Mouse (Mus musculus) midbrain, embryonic 14.5 days (tissue): ENCODE data around the gene Pcsk6. TPM values are rescaled to one million over a fixed set of nuclear protein-coding genes. Genes with fewer than 3 reads are reported as not detected.
A peak's percentile ranks its signal among the peaks of the same experiment; 100 is the strongest.

Experiments used
- ATAC-seq: fragments of 200-750 bp; cut with Nextera tagmentation; 2 replicates; pipeline ENCODE4 v1.8.0; 2017; ENCODE audit warnings: moderate number of reproducible peaks, moderate library complexity; ENCODE audit not compliant: low FRiP score, low TSS enrichment
- DNase-seq: peaks from one replicate; pipeline ENCODE4 v3.0.0-alpha.2; 2015
- H3K27ac ChIP-seq: fragments of 300-500 bp; sonication (generic); replicated peaks from 2 replicates; pipeline ENCODE4 v1.5.1; 2014; ENCODE audit warnings: mild to moderate bottlenecking, low read depth, low read length, moderate library complexity
- H3K27me3 ChIP-seq: fragments of 300-500 bp; sonication (generic); 2 replicates; pipeline ENCODE4 v1.6.1; 2014; ENCODE audit warnings: low read length, control low read depth, mixed read lengths; ENCODE audit not compliant: control insufficient read depth, insufficient read depth
- H3K36me3 ChIP-seq: fragments of 300-500 bp; sonication (generic); 2 replicates; pipeline ENCODE4 v1.6.1; 2014; ENCODE audit warnings: low read length, control low read depth; ENCODE audit not compliant: control insufficient read depth, insufficient read depth
- H3K4me1 ChIP-seq: fragments of 300-500 bp; sonication (generic); 2 replicates; pipeline ENCODE4 v1.6.1; 2014; ENCODE audit warnings: mild to moderate bottlenecking, antibody characterized with exemption, low read length, control low read depth; ENCODE audit not compliant: control insufficient read depth, insufficient read depth
- H3K4me2 ChIP-seq: fragments of 300-500 bp; sonication (generic); 2 replicates; pipeline ENCODE4 v1.6.1; 2014; ENCODE audit warnings: mild to moderate bottlenecking, low read length, moderate library complexity
- H3K4me3 ChIP-seq: fragments of 300-500 bp; sonication (generic); replicated peaks from 2 replicates; pipeline ENCODE4 v1.5.1; 2014; ENCODE audit warnings: low read depth, low read length
- H3K9ac ChIP-seq: fragments of 300-500 bp; sonication (generic); replicated peaks from 2 replicates; pipeline ENCODE4 v1.6.1; 2014; ENCODE audit warnings: mild to moderate bottlenecking, low read length, moderate library complexity
- H3K9me3 ChIP-seq: fragments of 300-500 bp; sonication (generic); 2 replicates; pipeline ENCODE4 v1.6.1; 2016; ENCODE audit warnings: low read length, control low read depth, mixed read lengths; ENCODE audit not compliant: control insufficient read depth
- WGBS: fragments of 180-500 bp; shearing (Covaris S2); extraction: QIAGEN DNeasy Blood & Tissue Kit; methylation state at CpG from one replicate; pipeline ENCODE4 v1.1.7; 2014; 5-methylcytosine and 5-hydroxymethylcytosine counted together
- polyA plus RNA-seq: library from polyadenylated mRNA; unstranded; fragments of >200 nt; fragmentation: Nextera tagmentation; extraction: Ambion mirVana; gene quantifications from 2 replicates; pipeline ENCODE4 v1.2.1, GENCODE M21; 2014

The Pcsk6 gene
- polyA plus RNA-seq, 1 experiment from 2014 or later, result 0.92 TPM

DNA sequence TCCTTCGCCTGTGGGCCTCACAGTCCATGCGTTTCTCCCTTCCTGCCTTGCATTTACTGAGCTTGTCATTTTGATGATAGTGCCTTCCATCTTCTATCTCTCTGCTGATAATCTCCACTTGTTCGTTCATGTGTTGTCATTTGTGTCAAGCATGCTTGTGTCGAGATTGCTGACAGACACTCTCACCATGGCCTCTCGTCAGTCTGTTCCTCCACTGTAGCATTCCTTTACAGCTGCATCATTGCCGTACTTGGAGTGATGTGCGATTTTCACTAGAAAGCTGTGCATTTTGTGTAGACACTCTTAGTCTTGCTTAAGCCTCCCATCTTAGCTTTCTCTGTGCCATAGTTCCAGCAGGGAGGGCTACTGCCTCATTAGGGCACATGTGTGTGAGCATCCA lies 79.5 kb downstream of the Pcsk6 start:
- no peak for DNase-seq
- H3K4me1 ChIP-seq, result no peaks in the 10 kb centered on the region
- H3K9me3 ChIP-seq, result no peaks in the 10 kb centered on the region
- no peak overlapping the region for H3K27ac ChIP-seq
- no peak overlapping the region for H3K4me2 ChIP-seq
- H3K27me3 ChIP-seq, result no peaks in the 10 kb centered on the region
- no peak for ATAC-seq
- WGBS, result 80% methylated on average over 7 of the region's 7 CpGs
- H3K4me3 ChIP-seq, result no peak overlapping the region
- no peak overlapping the region for H3K9ac ChIP-seq
- no peaks in the 10 kb centered on the region for H3K36me3 ChIP-seq

- H3K4me3 ChIP-seq, result no peak overlapping the region
- H3K27ac ChIP-seq, result no peak overlapping the region
- no peaks in the 10 kb centered on the region for H3K36me3 ChIP-seq
- no peak overlapping the region for H3K4me2 ChIP-seq
- no peaks in the 10 kb centered on the region for H3K27me3 ChIP-seq
- DNase-seq, result no peak
- no peaks in the 10 kb centered on the region for H3K4me1 ChIP-seq
- 66% methylated on average over 8 of the region's 8 CpGs for WGBS
- H3K9ac ChIP-seq, result no peak overlapping the region
- no peaks in the 10 kb centered on the region for H3K9me3 ChIP-seq
- ATAC-seq, result no peak
These were observed 83.9 kb downstream of the Pcsk6 start for GRCm38 (mm10) chr7:65945342-65945993.

DNA sequence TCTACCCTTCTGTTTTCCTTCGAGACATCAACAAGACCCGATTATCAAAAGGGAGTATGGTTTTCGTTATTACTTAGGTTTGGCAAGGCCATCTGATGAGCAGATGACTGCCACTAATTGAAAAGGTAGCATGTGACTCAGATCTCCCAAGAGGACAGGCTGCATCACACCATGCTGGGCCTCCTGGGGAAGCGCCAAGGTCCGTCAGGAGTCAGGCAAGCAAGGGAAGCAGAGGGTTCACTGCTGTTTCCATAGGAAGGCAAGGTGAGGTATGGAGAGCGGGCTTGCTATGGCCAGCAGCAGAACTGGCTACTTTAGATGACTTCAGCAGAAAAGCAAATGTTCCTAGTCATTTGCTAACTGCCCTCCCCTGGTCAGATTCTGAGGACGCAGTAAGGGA lies 84.9 kb downstream of the Pcsk6 start:
- no peak overlapping the region for H3K4me3 ChIP-seq
- H3K9me3 ChIP-seq, result no peaks in the 10 kb centered on the region
- no peak overlapping the region for H3K4me2 ChIP-seq
- H3K27me3 ChIP-seq, result no peaks in the 10 kb centered on the region
- no peak overlapping the region for H3K27ac ChIP-seq
- ATAC-seq (no peak), DNase-seq (no peak)
- no peaks in the 10 kb centered on the region for H3K36me3 ChIP-seq
- no peak overlapping the region for H3K9ac ChIP-seq
- H3K4me1 ChIP-seq, result no peaks in the 10 kb centered on the region
- 89% methylated on average over 7 of the region's 7 CpGs for WGBS

GRCm38 (mm10) chr7:65948891-65949290 lies 87.4 kb downstream of the Pcsk6 start:
- no peaks in the 10 kb centered on the region for H3K27me3 ChIP-seq
- ATAC-seq (no peak), DNase-seq (no peak)
- no peak overlapping the region for H3K4me2 ChIP-seq
- no peaks in the 10 kb centered on the region for H3K4me1 ChIP-seq
- H3K9me3 ChIP-seq, result no peaks in the 10 kb centered on the region
- H3K27ac ChIP-seq, result no peak overlapping the region
- no peaks in the 10 kb centered on the region for H3K36me3 ChIP-seq
- WGBS, result 93% methylated on average over 11 of the region's 11 CpGs
- no peak overlapping the region for H3K4me3 ChIP-seq
- no peak overlapping the region for H3K9ac ChIP-seq

- Histone ChIP-seq H3K4me3 (no peak overlapping the region), H3K36me3 (no peaks in the 10 kb centered on the region), H3K4me1 (peaks cover 10% of the 10 kb centered on the region), H3K27me3 (no peaks in the 10 kb centered on the region), H3K9me3 (no peaks in the 10 kb centered on the region; the same call in 1 of the 2 replicates), H3K27ac (no peak overlapping the region), H3K4me2 (no peak overlapping the region), H3K9ac (no peak overlapping the region)
- no peak for ATAC-seq
- 80% methylated on average over 4 of the region's 4 CpGs for WGBS
- DNase-seq, result no peak
These were observed 93.0 kb downstream of the Pcsk6 start for GRCm38 (mm10) chr7:65954583-65954982.

DNA sequence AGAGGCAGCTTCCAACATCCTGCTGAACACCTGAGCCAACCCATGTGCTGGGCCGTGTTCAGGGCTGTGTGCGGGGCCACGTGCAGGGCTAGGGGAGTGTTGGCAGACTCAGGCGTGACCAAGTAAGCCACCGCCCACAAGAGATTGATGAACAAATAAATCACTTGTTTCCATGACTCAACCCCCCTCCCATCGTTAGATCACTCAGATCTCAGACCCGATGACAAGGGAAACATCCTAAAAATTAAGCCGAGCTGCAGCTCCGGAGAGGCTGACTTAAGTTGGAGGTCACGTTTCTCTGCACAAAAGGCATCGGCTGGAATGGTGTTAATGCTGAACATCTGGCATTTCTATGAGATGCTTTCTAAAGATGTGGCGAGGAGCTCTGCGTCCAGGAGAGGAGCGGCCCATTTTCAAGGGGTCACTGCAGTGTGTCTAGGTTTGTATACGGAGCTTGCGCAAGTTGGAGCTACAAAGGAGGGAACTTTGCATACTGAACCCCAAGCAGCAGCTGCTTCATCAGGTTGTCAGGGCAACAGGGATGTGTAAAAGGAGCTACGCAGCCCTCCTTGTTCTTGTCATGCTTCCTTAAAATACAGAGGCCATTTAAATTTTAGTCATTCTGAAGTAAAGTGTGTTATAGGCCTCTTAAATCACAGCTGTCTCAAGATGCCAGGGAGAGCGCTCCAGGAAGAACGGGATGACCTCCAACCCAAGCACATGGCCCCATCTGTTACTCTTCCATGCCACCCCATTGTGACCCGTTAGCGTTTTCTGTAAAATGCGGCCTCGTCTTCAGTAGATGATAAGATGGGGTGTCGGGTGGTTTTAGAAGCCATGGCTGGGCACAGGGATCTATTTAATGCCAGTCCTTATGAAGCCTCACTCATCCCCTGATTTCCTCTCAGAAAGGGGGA lies 94.0 kb downstream of the Pcsk6 start:
- peak; percentile 57; the same call in 1 of the 2 replicates for ATAC-seq
- 16% methylated on average over 24 of the region's 24 CpGs for WGBS
- no peaks in the 10 kb centered on the region for H3K36me3 ChIP-seq
- DNase-seq, result peak; percentile 74
- no peaks in the 10 kb centered on the region for H3K27me3 ChIP-seq
- no peaks in the 10 kb centered on the region; the same call in 1 of the 2 replicates for H3K9me3 ChIP-seq
- H3K4me2 ChIP-seq, result peak overlapping the region; percentile 35
- H3K27ac ChIP-seq, result no peak overlapping the region
- no peak overlapping the region for H3K4me3 ChIP-seq
- peaks cover 10% of the 10 kb centered on the region for H3K4me1 ChIP-seq
- H3K9ac ChIP-seq, result no peak overlapping the region

DNA sequence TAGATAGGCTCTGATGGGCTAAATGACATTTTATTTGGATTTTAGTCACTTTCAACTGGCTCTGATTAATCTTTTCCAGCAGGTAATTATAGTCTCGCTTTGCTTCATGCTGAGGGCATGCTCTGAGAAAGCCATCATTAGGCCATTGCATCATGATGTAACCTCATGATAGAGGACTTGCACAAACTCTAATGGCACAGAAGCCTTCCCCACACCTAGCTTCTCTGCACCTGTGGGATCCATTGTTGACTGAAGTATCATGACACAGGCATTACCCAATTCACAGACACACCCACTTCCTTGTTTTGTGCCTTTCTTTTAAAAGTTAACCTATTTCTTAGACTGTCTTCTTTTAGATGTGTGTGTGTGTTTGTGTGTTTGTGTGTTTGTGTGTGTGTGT lies 95.7 kb downstream of the Pcsk6 start:
- Histone ChIP-seq H3K9ac (no peak overlapping the region), H3K27ac (no peak overlapping the region), H3K9me3 (no peaks in the 10 kb centered on the region; the same call in 1 of the 2 replicates), H3K4me3 (no peak overlapping the region), H3K36me3 (no peaks in the 10 kb centered on the region), H3K27me3 (no peaks in the 10 kb centered on the region), H3K4me1 (peaks cover 10% of the 10 kb centered on the region), H3K4me2 (no peak overlapping the region)
- ATAC-seq (no peak), DNase-seq (no peak)
- 94% methylated on average over 1 of the region's 1 CpGs for WGBS

- H3K27ac ChIP-seq, result no peak overlapping the region
- H3K9ac ChIP-seq, result no peak overlapping the region
- no peaks in the 10 kb centered on the region for H3K27me3 ChIP-seq
- no peak overlapping the region for H3K4me3 ChIP-seq
- no peak for ATAC-seq
- no peak for DNase-seq
- no peaks in the 10 kb centered on the region; the same call in 1 of the 2 replicates for H3K9me3 ChIP-seq
- WGBS, result 91% methylated on average over 5 of the region's 5 CpGs
- no peak overlapping the region for H3K4me2 ChIP-seq
- no peaks in the 10 kb centered on the region for H3K36me3 ChIP-seq
- peaks cover 10% of the 10 kb centered on the region for H3K4me1 ChIP-seq
These were observed 96.6 kb downstream of the Pcsk6 start for GRCm38 (mm10) chr7:65958105-65958504.
